Mouse (Mus musculus): Measurements from ENCODE around the gene Abl1.

Abl1 gene

DNA sequence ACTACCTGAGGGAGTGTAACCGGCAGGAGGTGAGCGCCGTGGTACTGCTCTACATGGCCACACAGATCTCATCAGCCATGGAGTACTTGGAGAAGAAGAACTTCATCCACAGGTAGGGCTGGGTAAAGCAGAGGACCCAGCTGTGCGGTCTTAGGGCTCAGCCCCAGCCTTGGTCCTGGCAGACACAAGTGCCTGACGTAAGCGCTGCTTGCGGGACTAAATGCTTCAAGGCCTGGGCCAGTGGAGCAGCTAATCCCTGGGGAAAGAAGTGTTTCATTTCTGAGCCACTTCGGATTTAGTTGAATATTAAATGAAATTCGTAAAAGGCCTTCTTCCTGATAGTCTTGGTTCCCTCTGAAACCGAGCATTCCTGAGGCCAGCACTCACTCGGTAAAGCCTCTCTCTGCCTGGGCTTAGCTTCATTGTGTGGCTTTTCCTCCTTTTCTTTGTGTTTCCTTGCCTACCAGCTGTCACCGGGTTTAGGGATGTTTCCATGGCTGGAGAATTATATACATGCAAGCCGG, 102.6 kb downstream of the Abl1 start:
- no peak for DNase-seq

GRCm38 (mm10) chr2:31791260-31791659, 103.1 kb downstream of the Abl1 start:
- DNase-seq, result no peak

- DNase-seq, result no peak
Measured at GRCm38 (mm10) chr2:31792611-31793010, 104.4 kb downstream of the Abl1 start.

DNA sequence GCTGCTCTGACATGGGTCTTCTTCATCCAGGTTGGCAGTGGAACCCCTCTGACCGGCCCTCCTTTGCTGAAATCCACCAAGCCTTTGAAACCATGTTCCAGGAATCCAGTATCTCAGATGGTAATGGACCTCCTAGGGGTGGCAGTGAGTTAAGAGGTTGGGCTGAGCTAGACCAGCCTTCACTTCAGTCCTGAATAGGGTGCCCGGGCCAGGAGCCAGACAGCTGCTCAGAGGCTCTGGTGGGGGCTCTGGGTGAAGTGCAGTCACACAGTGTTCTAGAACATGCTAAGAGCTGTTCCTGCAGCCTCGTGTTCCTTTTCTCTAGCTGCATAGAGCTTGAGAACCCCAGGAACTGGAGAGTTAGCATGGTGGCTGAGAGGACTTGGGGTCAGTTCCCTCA, 108.8 kb downstream of the Abl1 start:
- peak; percentile 47 for DNase-seq

DNA sequence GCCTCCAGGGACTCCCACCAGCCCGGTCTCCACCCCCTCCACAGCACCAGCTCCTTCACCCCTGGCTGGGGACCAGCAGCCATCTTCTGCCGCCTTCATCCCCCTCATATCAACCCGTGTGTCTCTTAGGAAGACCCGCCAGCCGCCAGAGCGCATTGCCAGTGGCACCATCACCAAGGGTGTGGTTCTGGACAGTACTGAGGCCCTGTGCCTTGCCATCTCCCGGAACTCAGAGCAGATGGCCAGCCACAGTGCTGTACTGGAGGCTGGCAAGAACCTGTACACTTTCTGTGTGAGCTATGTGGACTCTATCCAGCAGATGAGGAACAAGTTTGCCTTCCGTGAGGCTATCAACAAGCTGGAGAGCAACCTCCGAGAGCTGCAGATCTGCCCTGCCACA, 113.2 kb downstream of the Abl1 start:
- DNase-seq, result no peak

- DNase-seq, result no peak
Measured at GRCm38 (mm10) chr2:31802811-31803210, 114.6 kb downstream of the Abl1 start.

DNA sequence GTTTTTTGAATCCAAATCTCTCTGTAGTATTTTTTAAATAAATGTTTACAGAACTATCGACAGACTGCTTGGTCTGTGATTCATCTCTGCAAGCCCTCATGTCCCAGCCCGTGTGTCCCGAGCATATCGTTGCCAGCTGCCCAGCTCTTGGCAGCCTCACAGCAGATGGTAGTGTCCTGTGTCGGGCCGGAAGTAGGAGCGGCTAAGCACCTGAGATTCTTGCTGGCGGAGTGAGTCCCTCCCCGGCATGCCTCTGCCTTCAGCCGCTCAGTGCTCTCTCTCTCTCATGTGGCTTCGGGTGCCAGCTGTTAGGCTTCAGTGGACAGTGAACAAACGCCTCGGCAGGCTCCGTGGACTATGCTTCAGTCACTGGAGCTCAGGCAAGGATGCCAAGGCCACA, 115.3 kb downstream of the Abl1 start:
- DNase-seq, result no peak

DNA sequence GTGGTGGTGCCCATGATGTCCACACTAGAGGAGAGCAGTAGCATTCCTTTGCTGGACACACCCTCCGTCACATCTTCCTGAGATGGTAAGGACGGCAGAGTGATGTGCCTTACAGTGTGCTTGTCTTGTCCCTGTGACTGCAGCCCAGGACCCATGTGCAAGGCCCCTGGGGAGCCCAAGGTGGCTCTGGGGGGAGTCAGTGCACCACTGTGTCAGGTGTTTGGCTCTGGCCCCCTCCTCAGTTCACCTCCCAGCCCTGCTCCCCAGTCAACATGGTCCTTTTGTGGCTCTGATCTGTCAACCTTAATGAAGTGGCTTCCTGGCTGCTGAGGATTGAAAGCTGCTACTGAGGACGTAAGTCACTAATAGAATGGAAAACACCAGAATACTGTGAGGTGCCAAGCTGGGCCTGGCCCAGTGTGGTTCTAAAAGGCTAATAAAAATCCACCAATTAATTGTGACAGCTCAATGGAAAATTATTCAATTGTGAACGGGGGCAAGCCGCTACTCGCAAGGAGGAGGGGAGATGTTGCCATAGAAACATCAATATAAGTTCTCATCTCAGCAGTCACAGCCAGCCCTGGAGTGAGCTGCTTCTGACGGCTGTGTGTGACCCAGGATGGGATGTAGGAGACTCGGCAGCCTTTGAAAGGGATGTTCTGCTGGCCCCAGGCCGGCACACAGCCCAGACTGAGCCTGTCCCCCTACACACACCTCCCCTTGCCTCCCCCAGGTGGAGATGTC, 118.6 kb downstream of the Abl1 start:
- no peak for DNase-seq

GRCm38 (mm10) chr2:31808410-31809357, 120.5 kb downstream of the Abl1 start:
- no peak for DNase-seq

DNA sequence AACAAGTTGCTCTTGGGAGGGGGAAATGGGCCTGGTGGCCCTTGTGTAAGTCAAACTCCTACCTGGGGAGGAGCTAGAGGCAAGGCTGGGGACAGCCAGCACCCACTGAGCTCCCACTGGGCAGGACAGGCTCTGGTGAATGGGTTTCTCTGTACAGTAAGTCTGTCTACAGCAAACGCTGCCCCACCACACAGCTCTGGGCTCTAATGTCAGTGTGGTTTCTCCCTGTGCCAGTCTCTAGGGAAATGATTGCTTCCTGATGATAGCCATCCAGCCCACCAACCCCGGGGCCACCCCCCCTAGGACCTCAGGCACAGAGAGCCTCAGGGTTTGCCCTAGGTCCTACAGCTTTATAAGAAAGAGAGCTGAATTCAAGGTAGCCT, 121.2 kb downstream of the Abl1 start:
- DNase-seq, result no peak

- no peak for DNase-seq
Measured at GRCm38 (mm10) chr2:31810444-31810843, 122.3 kb downstream of the Abl1 start, which contains the start of gene Qrfp. Gene Qrfp, minus strand, starts transcription at chr2:31810580.

DNA sequence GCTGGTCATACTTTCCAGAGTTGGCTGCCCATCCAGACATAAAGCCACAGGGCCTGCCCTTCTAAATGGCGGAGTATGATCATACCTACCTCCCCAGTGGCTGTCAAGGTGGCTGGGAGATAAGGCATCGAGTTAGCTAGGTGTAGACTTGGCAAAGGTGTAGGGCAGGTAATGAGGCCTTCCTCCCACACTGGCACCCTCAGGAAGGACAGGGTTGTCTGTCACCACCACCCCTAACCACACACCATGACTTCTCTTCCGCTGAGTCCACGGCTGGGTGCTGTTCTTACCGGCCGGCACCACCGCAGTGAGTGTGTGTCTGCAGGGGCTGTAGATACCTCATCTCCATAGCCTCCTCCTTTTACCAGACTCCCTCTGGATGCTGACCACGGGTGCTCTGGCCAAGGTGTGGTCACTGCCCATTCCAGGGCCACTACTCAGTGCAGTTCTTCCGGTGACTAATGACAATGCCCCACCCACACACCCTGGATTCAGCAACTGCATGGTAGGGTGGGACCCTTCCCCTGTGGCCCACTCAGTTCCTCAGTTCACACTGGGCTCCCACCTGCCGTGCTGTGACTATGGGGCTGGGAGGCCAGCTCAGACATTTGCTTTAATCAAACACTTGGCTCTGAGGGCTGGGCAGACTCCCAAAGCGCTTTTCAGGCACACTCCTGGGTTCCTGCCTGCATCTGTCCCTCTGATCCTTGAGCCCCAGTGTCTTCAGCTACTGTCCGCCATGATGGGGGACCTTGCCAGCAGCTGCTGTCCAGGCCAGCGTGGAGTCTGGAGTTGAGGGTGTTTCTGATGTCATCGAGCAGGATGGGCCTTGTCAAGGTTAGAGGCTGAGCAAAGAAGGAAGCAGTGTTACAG, 123.1 kb downstream of the Abl1 start:
- DNase-seq, result no peak

GRCm38 (mm10) chr2:31813641-31814040, 125.5 kb downstream of the Abl1 start:
- DNase-seq, result no peak

GRCm38 (mm10) chr2:31814699-31815098, 126.5 kb downstream of the Abl1 start:
- peak; percentile 71 for DNase-seq

GRCm38 (mm10) chr2:31815367-31815766, 127.2 kb downstream of the Abl1 start:
- DNase-seq, result peak; percentile 65

GRCm38 (mm10) chr2:31822524-31823371, 134.6 kb downstream of the Abl1 start:
- DNase-seq, result peak; percentile 86

- peak; percentile 39 for DNase-seq
Measured at GRCm38 (mm10) chr2:31823933-31824730, 136.0 kb downstream of the Abl1 start.

DNA sequence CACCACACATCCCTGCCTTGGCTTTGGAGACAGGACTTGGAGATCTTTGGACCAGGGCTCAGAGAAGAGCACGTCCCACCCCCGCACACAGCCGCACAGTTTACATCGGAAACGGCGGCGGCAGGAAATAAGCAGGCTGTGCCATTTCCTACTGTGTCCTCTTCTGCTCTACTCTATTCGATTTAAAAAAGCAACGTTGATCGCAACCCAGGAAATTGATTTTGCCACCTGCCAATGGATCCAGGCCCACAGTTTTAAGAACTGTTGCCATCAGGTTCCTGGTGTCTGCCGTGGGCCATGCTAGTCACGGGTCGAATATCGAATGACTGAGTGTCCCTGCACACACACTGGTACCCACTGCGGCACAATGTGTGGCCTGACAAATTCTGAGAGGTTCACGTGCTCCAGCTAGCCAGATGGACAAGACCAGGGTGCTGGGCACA, 137.3 kb downstream of the Abl1 start:
- DNase-seq, result no peak

DNA sequence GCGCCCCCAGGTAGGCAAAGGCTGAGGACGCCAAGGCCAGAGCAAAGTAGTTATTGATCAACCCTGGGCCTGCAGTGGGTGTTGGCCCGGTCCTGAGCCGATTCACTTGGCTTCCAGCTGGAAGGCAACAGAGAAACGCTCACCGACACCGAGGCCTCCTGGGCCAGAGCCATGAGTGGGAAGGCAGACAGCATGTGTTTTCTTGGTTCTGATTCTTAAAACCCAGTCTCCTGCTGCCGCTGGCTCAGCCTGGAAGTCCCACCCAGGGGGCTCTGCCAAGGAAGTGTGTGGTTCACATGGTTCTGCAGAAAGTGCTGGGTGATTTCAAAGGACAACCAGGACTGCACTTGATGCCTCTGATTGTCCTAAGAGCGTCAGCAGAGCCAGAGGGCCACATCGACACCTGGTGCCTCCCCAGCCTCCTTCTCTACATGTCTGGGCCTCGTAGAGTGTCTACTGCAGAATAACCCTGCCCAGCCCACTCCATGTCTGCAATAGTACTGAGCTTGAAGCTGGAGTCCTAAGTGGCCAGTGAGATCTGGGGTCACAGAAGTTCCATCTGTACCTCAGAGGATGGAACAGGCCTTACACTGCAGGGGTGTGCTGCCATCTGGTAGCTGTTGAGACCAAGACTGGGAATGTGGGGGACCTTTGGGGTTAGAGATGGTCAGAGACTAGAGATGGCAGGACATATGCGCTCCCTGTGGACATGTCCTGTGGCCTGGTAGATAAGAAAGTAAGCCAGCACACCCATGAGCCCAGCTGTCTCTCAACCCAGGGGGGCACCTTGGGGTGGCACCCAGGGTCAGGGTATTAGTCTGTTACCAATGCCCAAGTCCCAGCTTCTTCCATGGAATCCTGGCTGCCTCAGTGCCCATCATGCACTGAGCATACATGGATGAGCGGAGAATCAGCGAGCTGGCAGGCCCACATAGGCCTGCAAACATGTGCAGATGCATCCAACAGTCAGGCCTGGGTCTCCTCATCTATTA, 138.2 kb downstream of the Abl1 start:
- no peak for DNase-seq
